Mouse (Mus musculus) lung, postnatal 36 days (tissue): Measurements from ENCODE around the gene Cldn4.

Experiments used
- DNase-seq: peaks from one replicate; pipeline ENCODE4 v3.0.0; 2022; ENCODE audit warnings: mixed read lengths

Gene Cldn4

DNA sequence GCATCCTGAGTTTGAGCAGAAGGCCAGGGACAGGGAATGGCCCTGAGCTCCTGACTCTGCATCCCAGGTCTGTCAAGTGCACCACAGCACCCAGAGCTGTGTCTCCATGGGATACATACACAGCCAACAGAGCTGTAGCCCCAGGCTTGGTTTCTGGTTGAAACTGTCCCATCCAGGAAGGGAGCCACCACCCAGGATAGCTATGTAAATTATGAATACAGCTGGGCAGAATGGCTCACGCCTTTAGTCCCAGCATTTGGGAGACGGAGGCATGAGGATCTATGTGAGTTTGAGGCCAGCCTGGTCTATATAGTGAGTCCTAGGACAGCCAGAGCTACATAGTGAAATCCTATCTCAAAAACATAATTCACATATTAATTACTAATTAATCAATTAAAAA is 16.7 kb downstream of the Cldn4 start:
- DNase-seq = no peak

DNA sequence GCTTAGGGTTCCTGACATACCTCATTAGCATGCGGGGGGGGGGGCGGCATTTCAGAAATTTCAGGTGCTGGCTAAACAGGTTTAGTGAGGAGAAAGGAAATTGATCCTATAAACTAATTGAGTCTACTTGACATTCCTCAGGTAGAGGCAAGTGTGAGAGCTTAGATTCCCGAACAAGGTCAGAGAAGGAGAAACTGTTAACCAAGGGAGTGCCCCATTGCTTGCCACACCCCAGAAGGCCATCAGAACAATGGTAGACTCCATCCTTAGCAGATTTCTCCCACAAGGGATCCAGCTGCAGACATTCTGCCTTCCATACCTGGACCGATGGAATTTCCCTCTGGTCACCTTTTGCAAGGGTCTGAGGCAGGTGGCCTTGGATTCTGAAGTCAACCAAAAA is 20.0 kb downstream of the Cldn4 start:
- DNase-seq = no peak

DNA sequence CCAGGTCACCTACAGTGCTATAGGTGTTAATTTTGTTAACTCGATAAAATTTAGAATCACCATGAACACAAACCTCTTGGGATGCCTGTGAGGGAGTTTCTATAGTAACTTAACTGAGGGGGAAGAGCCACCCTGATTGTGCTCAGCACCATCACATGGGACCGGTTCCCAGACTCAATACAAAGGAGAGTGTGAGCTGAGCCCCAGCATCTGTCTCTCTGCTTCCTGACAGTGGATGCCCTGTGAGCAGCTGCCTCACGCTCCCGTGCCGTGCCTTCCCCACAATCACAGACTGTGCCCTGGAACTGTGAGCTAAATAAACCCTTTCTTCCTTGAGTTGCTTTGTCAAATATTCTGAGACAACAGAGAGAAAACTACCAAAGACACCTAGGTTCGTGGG is 23.6 kb downstream of the Cldn4 start:
- DNase-seq = no peak

DNA sequence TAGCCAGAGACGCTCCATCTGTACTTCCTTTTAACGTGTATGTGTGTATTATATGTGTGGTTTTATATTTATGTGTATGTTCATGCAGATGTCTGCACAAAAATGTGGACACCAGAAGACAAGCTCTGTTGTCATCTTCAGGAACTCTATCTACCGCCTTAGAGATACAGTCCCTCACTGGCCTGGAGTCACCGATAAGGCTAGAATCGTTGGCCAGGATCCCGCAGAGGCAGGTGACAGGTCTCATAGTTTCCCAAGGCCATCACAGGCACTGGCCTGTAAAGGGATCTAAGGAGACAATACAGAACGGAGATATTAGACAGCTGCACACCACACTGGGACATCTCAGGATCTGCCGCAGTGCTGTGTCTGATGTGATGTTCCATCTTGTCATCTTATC is 25.6 kb downstream of the Cldn4 start:
- DNase-seq = no peak

DNA sequence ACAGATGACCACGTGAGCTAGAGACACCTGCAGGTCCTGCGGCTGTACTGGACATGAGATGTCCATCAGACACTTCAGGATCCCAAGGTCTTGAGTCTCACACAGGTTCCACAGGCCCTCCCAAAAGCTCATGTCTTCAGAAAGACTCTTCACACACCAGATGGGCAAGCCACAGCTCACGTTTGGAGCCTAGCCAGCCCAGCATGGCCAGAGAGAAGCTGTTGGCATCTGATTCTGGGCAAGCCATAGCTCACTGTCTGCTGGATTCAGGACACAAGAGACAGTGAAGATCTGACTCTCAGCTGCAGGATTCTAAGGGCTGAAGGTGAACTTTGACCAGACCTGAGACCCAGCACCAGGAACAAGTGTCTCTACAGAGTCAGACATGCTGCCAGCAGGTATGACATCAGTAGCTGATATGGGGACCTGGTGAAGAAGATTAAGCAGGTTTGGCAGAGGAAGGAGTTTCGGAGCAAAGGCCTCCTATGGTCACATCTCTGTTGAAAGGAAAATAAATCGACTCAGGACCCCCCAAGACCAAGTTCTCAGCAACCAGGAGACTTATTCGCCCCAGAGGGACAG is 26.5 kb downstream of the Cldn4 start:
- no peak for DNase-seq

DNA sequence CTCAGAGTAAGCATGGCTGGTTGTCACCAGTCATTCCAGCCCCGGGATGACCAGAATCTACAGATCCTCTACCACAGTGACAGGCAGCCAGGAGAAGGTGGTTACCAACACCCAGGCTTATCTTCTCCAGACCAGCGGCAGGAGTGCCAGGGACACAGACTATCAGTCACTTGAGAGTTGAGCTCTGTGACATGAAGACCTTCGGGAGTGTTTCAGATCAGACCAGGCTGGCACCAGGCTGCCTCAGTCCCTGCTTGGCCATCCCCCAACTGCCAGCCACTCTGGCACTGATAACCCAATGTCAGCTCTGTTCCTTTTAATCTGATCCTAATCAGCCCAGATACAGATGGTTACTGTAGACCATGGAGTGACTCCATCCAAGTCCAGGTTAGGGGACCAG is 27.6 kb downstream of the Cldn4 start:
- DNase-seq = no peak

DNA sequence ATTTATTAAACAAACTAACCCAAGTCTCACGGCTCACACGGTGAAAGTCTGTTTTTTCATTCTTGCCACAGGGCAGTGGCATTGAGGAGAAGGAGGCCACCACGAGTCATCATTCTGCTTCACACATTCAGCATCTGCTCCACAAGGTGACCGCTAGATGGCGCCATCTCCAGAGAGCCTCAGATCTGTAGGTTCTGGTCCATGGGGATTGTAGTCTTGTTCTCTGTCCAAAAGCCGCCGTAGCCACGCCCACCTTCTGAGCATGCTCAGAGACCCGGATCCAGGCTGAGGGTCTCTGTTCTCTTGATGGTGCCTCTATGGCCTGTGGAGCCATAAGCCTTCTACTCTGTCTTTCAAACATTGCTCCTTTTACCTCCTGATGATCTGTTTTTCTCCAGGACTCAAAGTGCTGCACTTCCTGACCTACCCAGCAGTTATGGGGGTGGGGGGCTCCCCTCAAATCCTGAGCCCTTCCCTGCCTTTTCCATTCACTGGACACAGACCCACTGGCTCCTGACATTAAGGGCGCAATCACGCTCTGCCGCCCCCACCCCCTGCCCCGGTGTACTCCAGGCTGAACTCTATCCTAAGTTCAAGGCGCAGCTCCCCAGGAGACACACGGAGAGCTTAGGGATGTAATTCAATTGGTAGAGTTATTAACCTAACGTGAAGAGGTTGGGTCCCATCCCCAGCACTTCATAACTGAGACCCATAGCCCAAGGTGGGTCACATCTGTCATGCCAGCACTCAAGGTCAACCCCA is 28.5 kb downstream of the Cldn4 start:
- peak; percentile 83 for DNase-seq

DNA sequence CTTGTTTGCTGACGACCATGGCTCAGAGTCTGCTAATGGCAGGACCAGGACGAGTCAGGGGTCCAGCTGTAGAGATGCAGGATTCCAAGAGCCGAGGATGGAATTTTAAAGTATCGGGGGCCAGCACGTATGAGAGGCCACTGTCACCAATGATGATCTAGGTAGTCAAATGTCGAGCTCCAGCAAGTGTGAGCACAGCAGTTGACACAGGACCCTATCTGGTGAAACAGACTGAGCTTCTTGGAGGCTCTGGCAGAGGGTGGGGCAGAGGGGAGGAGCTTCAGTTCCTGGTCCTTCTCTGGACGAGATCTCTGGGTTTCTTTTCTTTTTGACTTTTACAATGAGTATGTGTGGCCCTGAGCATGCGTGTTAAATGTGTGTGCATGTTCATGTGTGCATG is 31.4 kb downstream of the Cldn4 start, which contains the start of gene Cldn13:
Gene Cldn13, minus strand, starts transcription at position 216 of the 400 bp plus-strand sequence.
- no peak for DNase-seq

DNA sequence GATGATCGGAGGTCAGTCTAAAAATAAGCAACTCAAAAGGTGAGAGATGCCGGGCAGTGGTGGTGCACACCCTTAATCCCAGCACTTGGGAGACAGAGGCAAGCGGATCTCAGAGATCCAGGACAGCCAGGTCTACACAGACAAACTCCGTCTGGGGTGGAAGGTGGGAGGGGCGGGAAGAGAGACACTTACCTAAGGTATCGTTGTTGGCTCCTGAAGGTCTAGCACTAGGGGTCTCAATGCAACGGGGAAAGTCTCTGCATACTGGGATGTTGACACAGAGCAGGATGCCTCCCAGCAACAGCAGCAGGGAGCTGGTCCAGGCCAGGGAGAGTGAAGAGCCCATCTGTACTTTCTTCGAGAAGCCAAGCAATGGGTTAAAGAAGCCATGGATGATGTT is 32.2 kb downstream of the Cldn4 start:
- no peak for DNase-seq

DNA sequence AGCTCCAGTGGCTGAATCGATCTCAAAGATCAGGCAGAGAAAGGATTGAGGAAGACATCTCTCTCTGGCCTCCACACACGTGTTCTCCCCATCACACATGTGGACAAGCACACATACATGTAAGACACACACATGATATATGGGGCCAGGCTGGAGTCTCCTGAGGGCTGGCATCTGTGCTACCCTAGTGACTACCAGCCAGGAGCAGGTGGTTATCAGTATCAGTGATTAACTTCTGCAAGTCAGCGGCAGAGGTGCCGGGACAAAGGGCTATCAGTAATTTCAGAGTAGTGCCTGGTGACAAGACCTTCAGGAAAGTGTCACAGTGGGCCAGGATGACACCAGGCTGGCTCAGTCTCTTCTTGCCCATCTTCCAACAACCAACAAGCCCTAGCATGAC is 33.0 kb downstream of the Cldn4 start:
- DNase-seq = no peak

DNA sequence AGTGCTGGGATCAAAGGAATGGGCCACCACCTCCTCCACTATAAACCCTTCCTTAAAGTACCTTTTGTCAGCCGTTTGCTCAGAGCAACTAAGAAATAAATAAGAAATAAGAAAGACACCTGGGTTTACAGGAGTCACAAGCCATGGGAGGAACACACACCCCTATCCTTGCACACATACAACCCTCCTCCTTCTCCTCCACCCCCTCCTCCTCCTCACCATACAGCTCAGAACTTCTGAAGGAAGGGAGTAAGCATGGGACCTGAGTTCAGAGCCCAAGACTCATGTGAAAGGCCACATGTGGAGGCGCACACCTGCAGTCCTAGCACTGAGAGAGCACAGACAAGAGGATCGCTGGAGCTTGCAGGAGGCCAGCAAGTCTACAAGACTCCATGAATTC is 33.4 kb downstream of the Cldn4 start:
- no peak for DNase-seq

DNA sequence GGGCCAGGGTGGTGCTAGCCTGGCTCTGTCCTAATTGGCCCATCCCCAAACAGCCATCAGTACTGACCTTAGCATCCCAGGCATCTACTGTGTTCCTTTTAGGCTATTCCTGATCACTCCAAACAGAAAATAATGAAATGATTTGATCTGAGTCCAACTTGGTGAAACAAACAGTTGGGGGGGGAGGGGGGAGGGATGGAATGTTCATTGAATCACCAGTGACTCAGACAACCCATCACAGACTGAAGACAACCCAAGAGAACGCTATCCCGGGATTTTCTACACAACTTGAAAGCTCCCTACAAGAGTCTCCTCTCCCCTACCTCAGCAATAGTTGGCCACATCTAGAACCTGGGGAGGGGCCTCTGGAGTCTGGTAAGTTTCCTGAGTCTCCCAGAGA is 34.8 kb downstream of the Cldn4 start:
- DNase-seq = no peak

DNA sequence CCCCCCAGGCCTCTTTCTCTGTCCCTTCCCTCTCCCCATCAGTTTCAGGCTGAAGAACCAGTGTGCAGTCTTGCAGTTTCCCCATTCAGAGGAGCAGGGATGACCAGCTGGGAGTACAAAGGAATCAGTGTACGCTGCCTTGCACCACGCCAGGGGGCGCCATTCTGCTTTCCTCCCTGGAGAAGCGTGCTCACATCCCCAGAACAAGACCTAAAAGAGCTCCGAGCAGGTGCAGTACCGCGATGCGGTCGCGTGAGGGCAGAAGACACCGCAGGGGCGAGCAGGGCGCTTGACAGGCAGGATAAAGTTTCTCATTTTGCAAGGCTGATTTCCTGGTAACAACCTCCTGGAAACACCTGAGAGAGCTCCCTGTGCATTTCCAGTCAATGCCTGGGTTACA is 39.6 kb downstream of the Cldn4 start:
- peak; percentile 95 for DNase-seq

DNA sequence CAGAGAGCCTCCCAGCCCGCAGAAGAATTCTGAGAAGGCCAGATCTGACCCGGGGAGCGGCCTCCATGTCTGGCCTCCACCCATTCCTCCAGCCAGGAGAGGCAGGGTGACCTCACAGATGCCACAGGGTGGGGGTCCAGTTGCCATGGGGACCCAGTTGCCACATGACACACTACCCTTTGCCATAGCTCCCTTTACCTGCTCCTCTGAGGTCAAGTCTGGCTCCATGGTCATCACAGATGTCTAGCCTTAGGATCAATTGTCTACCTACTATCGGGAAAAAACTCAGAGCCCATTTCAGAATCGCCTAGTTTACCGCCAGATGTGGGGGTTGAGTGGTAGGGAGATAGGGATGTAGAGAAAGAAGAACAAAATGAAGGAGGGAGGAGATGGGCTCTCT is 40.1 kb downstream of the Cldn4 start, which contains the start of gene Tmem270:
Gene Tmem270, minus strand, starts transcription at position 101 of the 400 bp plus-strand sequence.
- DNase-seq = no peak

DNA sequence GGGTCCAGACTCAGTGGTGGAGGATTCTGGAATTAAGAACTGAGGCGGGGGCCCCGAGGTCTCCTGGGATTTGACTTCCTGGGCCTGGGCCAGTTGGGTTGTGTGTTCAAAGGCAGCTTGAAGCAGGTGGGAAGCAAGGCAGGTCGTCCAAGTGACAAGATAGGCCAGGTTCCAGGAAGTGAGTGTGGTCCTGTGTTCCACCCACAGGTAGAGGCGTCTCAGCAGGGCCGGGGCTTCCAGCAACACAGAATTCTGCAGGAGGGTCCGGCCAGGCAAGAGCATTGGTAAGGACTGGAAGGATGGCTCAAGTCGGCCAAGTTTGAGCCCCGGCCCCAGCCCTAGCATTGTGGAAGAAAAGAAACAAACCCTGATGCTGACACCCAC is 45.1 kb downstream of the Cldn4 start:
- DNase-seq = no peak

DNA sequence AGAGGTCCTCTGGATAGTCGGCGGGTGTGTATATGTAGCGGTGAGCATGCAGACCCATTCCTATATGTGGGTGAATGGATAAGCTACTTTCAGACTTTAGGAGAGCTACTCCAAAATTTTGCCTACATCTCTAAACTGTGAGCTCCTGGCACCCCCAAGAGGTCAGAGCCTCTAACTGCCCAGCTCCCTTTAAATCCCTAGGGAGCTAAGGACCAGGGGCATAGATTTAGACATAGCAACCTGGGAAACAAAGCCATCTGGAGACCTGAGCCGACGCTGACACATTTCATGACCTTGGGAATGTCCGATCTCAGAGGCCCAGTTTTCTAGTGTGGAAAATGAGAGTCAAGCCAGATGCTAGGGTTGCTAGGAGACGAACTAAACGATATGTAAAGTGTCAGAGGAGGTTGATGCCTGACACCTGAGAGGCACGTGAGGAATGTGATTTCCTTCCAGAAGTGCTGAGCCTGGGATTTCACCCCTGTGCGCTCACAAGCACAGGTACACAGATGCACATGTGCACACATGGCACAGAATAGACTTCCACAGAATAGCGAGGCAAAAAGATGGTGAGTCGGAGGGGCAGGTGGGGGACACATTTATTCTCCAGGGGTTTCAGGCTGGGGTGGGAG is 45.6 kb downstream of the Cldn4 start:
- peak; percentile 73 for DNase-seq

DNA sequence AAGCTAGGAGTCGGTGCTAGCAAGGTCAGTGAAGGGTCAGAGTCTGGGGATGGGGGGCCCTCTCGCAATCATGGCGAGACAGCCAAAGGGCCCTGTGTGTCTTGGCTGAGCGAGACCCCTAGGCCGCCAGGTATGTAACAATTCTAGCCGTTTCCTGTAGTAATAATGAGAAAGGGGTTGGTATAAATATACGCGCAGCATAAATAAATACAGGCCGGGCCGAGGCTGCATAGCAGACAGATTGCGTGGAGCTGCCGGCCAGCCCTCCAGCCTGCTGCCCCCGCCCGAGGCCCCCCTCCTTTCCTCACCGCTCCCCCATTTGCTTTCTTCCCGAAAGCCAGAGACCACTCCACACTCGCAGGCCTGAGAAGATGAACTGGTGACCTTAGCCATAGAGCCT is 49.1 kb downstream of the Cldn4 start:
- DNase-seq = peak; percentile 45

DNA sequence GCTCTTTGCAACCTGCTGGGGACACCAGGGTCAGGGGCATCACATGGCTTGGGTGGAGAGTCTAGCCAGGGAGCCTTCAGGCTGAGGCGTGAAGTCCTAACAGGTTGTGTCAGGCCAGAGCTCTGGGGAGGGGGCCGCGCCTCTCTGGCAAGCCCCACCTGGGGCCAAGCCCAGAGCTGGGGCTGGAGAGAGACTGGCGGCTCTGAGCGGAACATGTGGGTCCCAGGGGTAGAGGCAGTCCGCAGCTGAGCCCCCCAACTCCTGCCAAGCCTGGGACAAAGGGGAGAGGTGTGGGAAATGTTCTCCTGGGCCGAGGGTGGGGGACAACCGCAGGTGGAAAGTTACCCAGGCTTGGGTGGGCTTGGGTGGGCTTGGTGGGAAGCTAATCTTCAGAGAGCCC is 49.8 kb downstream of the Cldn4 start:
- DNase-seq = no peak

DNA sequence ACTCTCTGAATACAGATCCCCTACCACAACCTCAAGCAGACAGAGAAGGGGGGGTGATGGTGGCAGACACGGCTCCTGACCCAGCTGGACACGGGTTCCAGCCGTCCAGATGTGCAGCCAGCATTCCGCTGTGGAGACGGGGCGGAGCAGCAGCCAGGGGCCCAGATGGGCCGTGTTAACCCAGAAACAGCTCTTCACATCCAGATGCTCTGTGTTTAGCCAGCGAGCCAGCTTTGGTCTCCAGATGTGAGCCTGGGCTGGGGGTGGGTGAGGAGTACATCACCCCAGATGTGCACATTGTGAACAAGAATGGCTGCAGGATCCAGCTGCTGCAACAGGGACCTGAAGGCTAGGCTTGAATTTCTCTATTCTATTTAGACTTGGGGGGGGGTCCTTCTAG is 51.4 kb downstream of the Cldn4 start:
- peak; percentile 62 for DNase-seq
